Mouse (Mus musculus) lung, postnatal 0 days (tissue): ENCODE measurements around the gene Pih1d1.

Experiments
- CTCF ChIP-seq: IDR thresholded peaks from 2 replicates; pipeline ENCODE4 v1.5.1; 2016; ENCODE audit warnings: antibody characterized with exemption, mild to moderate bottlenecking
- EP300 ChIP-seq: IDR thresholded peaks from 2 replicates; pipeline ENCODE4 v1.6.1; 2016; ENCODE audit warnings: antibody characterized with exemption, mild to moderate bottlenecking, control low read depth

GRCm38 (mm10) chr7:45131850-45132249, 22.3 kb upstream of the Pih1d1 start:
- TF ChIP-seq CTCF: no peak
- no peak for TF ChIP-seq EP300
